ENCODE assay signal across 9 mouse cellular contexts in genomic region chr6:90802604-90803003, GRCm38 (mm10).
DNase-seq lines count a peak whose midpoint lies in the region; ATAC-seq and TF ChIP-seq lines count a peak whose summit lies in the region.
"Had no signal": no experiment of that assay in that cellular context is flagged by ENCODE, and none has a peak within 500 bp of the region (broad histone marks: within the 10 kb centered on the region; RNA-seq: fewer than 3 reads in every experiment).

No protein-coding gene starts in this region.

- H3K4me1 ChIP-seq in forebrain, postnatal 0 days (ENCODE audit: insufficient read depth), result peaks cover 15% of the 10 kb centered on the region
- peaks cover 24% of the 10 kb centered on the region for H3K4me1 ChIP-seq in forebrain, embryonic 13.5 days

- no peaks in the 10 kb centered on the region for H3K9me3 ChIP-seq in forebrain, postnatal 0 days (ENCODE audit: low read length)
- no peaks in the 10 kb centered on the region for H3K9me3 ChIP-seq in forebrain, embryonic 13.5 days (replicated peaks)
- H3K9me3 ChIP-seq: midbrain, embryonic 12.5 days had no signal

- peak; percentile 60 for DNase-seq in forebrain, postnatal 0 days
- peak; percentile 96 for DNase-seq in brain, adult 2 months (ENCODE audit: low read depth, low spot score)
- peak; percentile 49 to 61 for DNase-seq in frontal cortex, postnatal 10 days (ENCODE audit: low spot score in 2 of 2)
- peak; percentile 40 for DNase-seq in lung, postnatal 10 days
- DNase-seq in kidney, postnatal 36 days, result no peak
- no peak for DNase-seq in heart, postnatal 36 days
- no peak for DNase-seq in gastrocnemius, adult 8-10 months (ENCODE audit: low spot score in 2 of 2)

- no peak for TF ChIP-seq CTCF in forebrain, postnatal 0 days (IDR thresholded peaks at IDR 0.05; ENCODE audit: low read depth)

- no peak overlapping the region for H3K4me3 ChIP-seq in forebrain, postnatal 0 days (ENCODE audit: low read depth, low read length)
- H3K4me3 ChIP-seq in forebrain, embryonic 13.5 days, result no peak overlapping the region
- H3K4me3 ChIP-seq: midbrain, embryonic 12.5 days had no signal

- H3K36me3 ChIP-seq in forebrain, postnatal 0 days (ENCODE audit: insufficient read depth), result no peaks in the 10 kb centered on the region
- no peaks in the 10 kb centered on the region for H3K36me3 ChIP-seq in forebrain, embryonic 13.5 days (ENCODE audit: poor library complexity, severe bottlenecking)
- H3K36me3 ChIP-seq: midbrain, embryonic 12.5 days had no signal

- intact Hi-C loops in heart, postnatal 36 days (cut with DNase I), result no loop called here

- H3K27ac ChIP-seq in forebrain, postnatal 0 days (ENCODE audit: low read depth, low read length), result peak overlapping the region; percentile 59
- no peak overlapping the region for H3K27ac ChIP-seq in forebrain, embryonic 13.5 days
- H3K27ac ChIP-seq: midbrain, embryonic 12.5 days had no signal

- peak overlapping the region; percentile 19; the same call in 1 of the 2 replicates for H3K4me2 ChIP-seq in forebrain, postnatal 0 days (ENCODE audit: low read depth)
- H3K4me2 ChIP-seq in forebrain, embryonic 13.5 days, result no peak overlapping the region
- H3K4me2 ChIP-seq: midbrain, embryonic 12.5 days had no signal

- WGBS in forebrain, postnatal 0 days, result 44% methylated on average over 8 of the region's 8 CpGs
- 72% methylated on average over 8 of the region's 8 CpGs for WGBS in forebrain, embryonic 13.5 days

- no peaks in the 10 kb centered on the region for H3K27me3 ChIP-seq in forebrain, postnatal 0 days (ENCODE audit: insufficient read depth, low read length)
- no peaks in the 10 kb centered on the region for H3K27me3 ChIP-seq in forebrain, embryonic 13.5 days
- H3K27me3 ChIP-seq: midbrain, embryonic 12.5 days had no signal

- ATAC-seq in forebrain, postnatal 0 days, result peak; percentile 73
- ATAC-seq in forebrain, embryonic 13.5 days, result no peak

- H3K9ac ChIP-seq in forebrain, postnatal 0 days, result no peak overlapping the region
- H3K9ac ChIP-seq in forebrain, embryonic 13.5 days, result no peak overlapping the region
- H3K9ac ChIP-seq: midbrain, embryonic 12.5 days had no signal

Comparison
In these comparisons a context has a peak if more than half of its experiments do, and no peak if none do; other contexts are left out.
1. DNase-seq: peak in forebrain, postnatal 0 days (single experiment), brain, adult 2 months (single experiment), frontal cortex, postnatal 10 days (2 of 2) and lung, postnatal 10 days (single experiment); none in kidney, postnatal 36 days (0 of 2), heart, postnatal 36 days (0 of 2) and gastrocnemius, adult 8-10 months (0 of 2).